Mouse (Mus musculus): ENCODE measurements around the gene Gm8229. TPM values are rescaled to one million over a fixed set of nuclear protein-coding genes. Genes with fewer than 3 reads are reported as not detected.
"Not testable (repeated sequence)": the region's sequence is repeated elsewhere in the genome, so short reads cannot be mapped to it uniquely, and the experiment has no call there.

Gm8229 gene
- not detected in 2 replicates for polyA plus RNA-seq (2014; fragmentation: Nextera tagmentation; extraction: Ambion mirVana)

GRCm38 (mm10) chr14:44365057-44365456 is at the start of gene Gm8229:
Gm8229 (plus strand) TSS chr14:44365357.
- not testable (repeated sequence) for H3K9me3 ChIP-seq (ENCODE audit: control insufficient read depth, low read length); H3K27ac ChIP-seq (replicated peaks; ENCODE audit: low read depth, low read length); H3K4me2 ChIP-seq (ENCODE audit: low read length); ATAC-seq (ENCODE audit: low FRiP score, low TSS enrichment); H3K9ac ChIP-seq (replicated peaks; ENCODE audit: low read length); H3K36me3 ChIP-seq (ENCODE audit: control insufficient read depth, insufficient read depth, low read length); DNase-seq; H3K27me3 ChIP-seq (ENCODE audit: control insufficient read depth, insufficient read depth, low read length); H3K4me3 ChIP-seq (replicated peaks; ENCODE audit: low read depth, low read length); H3K4me1 ChIP-seq (ENCODE audit: control insufficient read depth, insufficient read depth, low read length)
- WGBS, result 94% methylated on average over 4 of the region's 4 CpGs

- not testable (repeated sequence) for H3K4me3 ChIP-seq (replicated peaks; ENCODE audit: low read depth, low read length); ATAC-seq (ENCODE audit: low FRiP score, low TSS enrichment); H3K4me1 ChIP-seq (ENCODE audit: control insufficient read depth, insufficient read depth, low read length); H3K27me3 ChIP-seq (ENCODE audit: control insufficient read depth, insufficient read depth, low read length); H3K9me3 ChIP-seq (ENCODE audit: control insufficient read depth, low read length); H3K36me3 ChIP-seq (ENCODE audit: control insufficient read depth, insufficient read depth, low read length); H3K27ac ChIP-seq (replicated peaks; ENCODE audit: low read depth, low read length); H3K4me2 ChIP-seq (ENCODE audit: low read length); DNase-seq; H3K9ac ChIP-seq (replicated peaks; ENCODE audit: low read length)
- no CpG with 5 or more reads among the region's 2 CpGs for WGBS
Observed at GRCm38 (mm10) chr14:44338484-44338883, 26.7 kb upstream of the Gm8229 start, which contains the start of gene Gm5930. Gm5930 (minus strand) TSS chr14:44338584.

GRCm38 (mm10) chr14:44361416-44361815 is 3.7 kb upstream of the Gm8229 start:
- peak; percentile 0 for DNase-seq
- not testable (repeated sequence) for H3K9me3 ChIP-seq (ENCODE audit: control insufficient read depth, low read length)

GRCm38 (mm10) chr14:44362301-44362700 is 2.9 kb upstream of the Gm8229 start:
- not testable (repeated sequence) for H3K9ac ChIP-seq (replicated peaks; ENCODE audit: low read length); H3K4me2 ChIP-seq (ENCODE audit: low read length); H3K27ac ChIP-seq (replicated peaks; ENCODE audit: low read depth, low read length); H3K27me3 ChIP-seq (ENCODE audit: control insufficient read depth, insufficient read depth, low read length); H3K36me3 ChIP-seq (ENCODE audit: control insufficient read depth, insufficient read depth, low read length); H3K4me3 ChIP-seq (replicated peaks; ENCODE audit: low read depth, low read length); H3K9me3 ChIP-seq (ENCODE audit: control insufficient read depth, low read length); ATAC-seq (ENCODE audit: low FRiP score, low TSS enrichment); H3K4me1 ChIP-seq (ENCODE audit: control insufficient read depth, insufficient read depth, low read length)
- DNase-seq, result peak; percentile 8

More at GRCm38 (mm10) chr14:44361416-44361815, 3.7 kb upstream of the Gm8229 start:
- not testable (repeated sequence) for H3K27me3 ChIP-seq (ENCODE audit: control insufficient read depth, insufficient read depth, low read length); H3K4me3 ChIP-seq (replicated peaks; ENCODE audit: low read depth, low read length); H3K27ac ChIP-seq (replicated peaks; ENCODE audit: low read depth, low read length); H3K36me3 ChIP-seq (ENCODE audit: control insufficient read depth, insufficient read depth, low read length); ATAC-seq (ENCODE audit: low FRiP score, low TSS enrichment); H3K4me1 ChIP-seq (ENCODE audit: control insufficient read depth, insufficient read depth, low read length); H3K4me2 ChIP-seq (ENCODE audit: low read length); H3K9ac ChIP-seq (replicated peaks; ENCODE audit: low read length)
- WGBS, result 54% methylated on average over 2 of the region's 2 CpGs

- not testable (repeated sequence) for H3K27ac ChIP-seq (replicated peaks; ENCODE audit: low read depth, low read length); H3K4me2 ChIP-seq (ENCODE audit: low read length); ATAC-seq (ENCODE audit: low FRiP score, low TSS enrichment); H3K9ac ChIP-seq (replicated peaks; ENCODE audit: low read length); DNase-seq; H3K9me3 ChIP-seq (ENCODE audit: control insufficient read depth, low read length); H3K4me3 ChIP-seq (replicated peaks; ENCODE audit: low read depth, low read length); H3K4me1 ChIP-seq (ENCODE audit: control insufficient read depth, insufficient read depth, low read length); H3K27me3 ChIP-seq (ENCODE audit: control insufficient read depth, insufficient read depth, low read length); H3K36me3 ChIP-seq (ENCODE audit: control insufficient read depth, insufficient read depth, low read length)
- 78% methylated on average over 4 of the region's 4 CpGs for WGBS
Observed at GRCm38 (mm10) chr14:44384233-44384632, 19.1 kb downstream of the Gm8229 start.

- H3K4me1 ChIP-seq (ENCODE audit: control insufficient read depth, insufficient read depth, low read length); H3K9me3 ChIP-seq (ENCODE audit: control insufficient read depth, low read length); H3K36me3 ChIP-seq (ENCODE audit: control insufficient read depth, insufficient read depth, low read length); H3K9ac ChIP-seq (replicated peaks; ENCODE audit: low read length); H3K27me3 ChIP-seq (ENCODE audit: control insufficient read depth, insufficient read depth, low read length); H3K27ac ChIP-seq (replicated peaks; ENCODE audit: low read depth, low read length); DNase-seq; H3K4me2 ChIP-seq (ENCODE audit: low read length); ATAC-seq (ENCODE audit: low FRiP score, low TSS enrichment); H3K4me3 ChIP-seq (replicated peaks; ENCODE audit: low read depth, low read length): not testable (repeated sequence)
- WGBS, result no CpG with 5 or more reads among the region's 2 CpGs
Observed at GRCm38 (mm10) chr14:44410588-44410987, 45.4 kb downstream of the Gm8229 start, which contains the start of gene Gm3371. Gm3371 (minus strand) TSS chr14:44410688.

Other genes with a start within 250 kb of the Gm8229 start
- not detected in 2 replicates for gene Gm3327, start 241.5 kb upstream of the Gm8229 start, polyA plus RNA-seq (2014; fragmentation: Nextera tagmentation; extraction: Ambion mirVana)
- gene Gm8212, start 167.7 kb upstream of the Gm8229 start, polyA plus RNA-seq (2014; fragmentation: Nextera tagmentation; extraction: Ambion mirVana), result not detected in 2 replicates
- not detected in 2 replicates for gene 4930503E14Rik, start 152.1 kb upstream of the Gm8229 start, polyA plus RNA-seq (2014; fragmentation: Nextera tagmentation; extraction: Ambion mirVana)
- not detected in 2 replicates for gene Gm8220, start 79.8 kb upstream of the Gm8229 start, polyA plus RNA-seq (2014; fragmentation: Nextera tagmentation; extraction: Ambion mirVana)
- not detected in 2 replicates for gene Gm5930, start 26.8 kb upstream of the Gm8229 start, polyA plus RNA-seq (2014; fragmentation: Nextera tagmentation; extraction: Ambion mirVana)
- not detected in 2 replicates for gene Gm3371, start 45.3 kb downstream of the Gm8229 start, polyA plus RNA-seq (2014; fragmentation: Nextera tagmentation; extraction: Ambion mirVana)
- gene Gm8232, start 68.3 kb downstream of the Gm8229 start, polyA plus RNA-seq (2014; fragmentation: Nextera tagmentation; extraction: Ambion mirVana), result not detected in 2 replicates
- not detected in 2 replicates for gene BC061237, start 127.1 kb downstream of the Gm8229 start, polyA plus RNA-seq (2014; fragmentation: Nextera tagmentation; extraction: Ambion mirVana)
- not detected in 2 replicates for gene Gm17093, start 152.9 kb downstream of the Gm8229 start, polyA plus RNA-seq (2014; fragmentation: Nextera tagmentation; extraction: Ambion mirVana)
- gene Gm8247, start 217.8 kb downstream of the Gm8229 start, polyA plus RNA-seq (2014; fragmentation: Nextera tagmentation; extraction: Ambion mirVana), result not detected in 2 replicates